ENCODE assay signal across 28 mouse cellular contexts in genomic region chrX:57187301-57187700, GRCm38 (mm10). TPM values are rescaled to one million over a fixed set of nuclear protein-coding genes. Genes with fewer than 3 reads are reported as not detected.
"Had no signal": no experiment of that assay in that cellular context is flagged by ENCODE, and none has a peak within 500 bp of the region (broad histone marks: within the 10 kb centered on the region; RNA-seq: fewer than 3 reads in every experiment).

No protein-coding gene starts in this region.

- H3K4me1 ChIP-seq: kidney, embryonic 15.5 days; megakaryocyte, embryonic 14.5 days; midbrain, embryonic 10.5 days; midbrain, embryonic 13.5 days; stomach, embryonic 15.5 days had no signal

- H3K4me2 ChIP-seq: kidney, embryonic 15.5 days; liver, embryonic 11.5 days; lung, embryonic 14.5 days; midbrain, embryonic 13.5 days; stomach, embryonic 15.5 days had no signal

- DNase-seq: kidney, adult 8-10 months; kidney, postnatal 10 days; kidney, postnatal 36 days; layer of hippocampus, postnatal 36 days; liver, postnatal 0 days; lung, embryonic 14.5 days; lung, postnatal 36 days; thymus, postnatal 36 days had no signal

- ATAC-seq: liver, postnatal 0 days; lung, postnatal 0 days; midbrain, embryonic 13.5 days; midbrain, embryonic 16.5 days had no signal

- H3K4me3 ChIP-seq: kidney, embryonic 15.5 days; left cerebral cortex, adult 2 months; megakaryocyte, embryonic 14.5 days; midbrain, embryonic 10.5 days; midbrain, embryonic 13.5 days; myocyte; stomach, embryonic 15.5 days had no signal

- H3K36me3 ChIP-seq: kidney, embryonic 15.5 days; midbrain, embryonic 10.5 days; midbrain, embryonic 13.5 days; stomach, embryonic 15.5 days had no signal

- H3K9me3 ChIP-seq: kidney, embryonic 15.5 days; megakaryocyte, embryonic 14.5 days; midbrain, embryonic 10.5 days; midbrain, embryonic 13.5 days; stomach, embryonic 15.5 days had no signal

- H3K27me3 ChIP-seq: kidney, embryonic 15.5 days; midbrain, embryonic 13.5 days; stomach, embryonic 15.5 days had no signal

- H3K9ac ChIP-seq: kidney, embryonic 15.5 days; liver, embryonic 14.5 days; liver, postnatal 0 days; lung, embryonic 14.5 days; midbrain, embryonic 13.5 days; stomach, embryonic 15.5 days had no signal

- H3K27ac ChIP-seq: kidney, embryonic 15.5 days; left cerebral cortex, adult 2 months; liver, embryonic 14.5 days; midbrain, embryonic 10.5 days; midbrain, embryonic 13.5 days; stomach, embryonic 15.5 days had no signal

RNA-seq across cellular contexts. Expression of gene Cd40lg, which starts 24.6 kb away (rescaled TPM):
- total RNA-seq: layer of hippocampus, adult 8-10 months; layer of hippocampus, postnatal 10 days; layer of hippocampus, postnatal 36 days; left cerebral cortex, adult 2 months; left cerebral cortex, postnatal 10 days; left cerebral cortex, postnatal 36 days; monocyte, adult 5-6 weeks had no signal
- polyA plus RNA-seq: kidney, embryonic 15.5 days; limb, embryonic 11.5 days; limb, embryonic 14.5 days; liver, embryonic 11.5 days; liver, embryonic 14.5 days; liver, postnatal 0 days; lung, embryonic 14.5 days; lung, postnatal 0 days; midbrain, embryonic 10.5 days; midbrain, embryonic 13.5 days; midbrain, embryonic 16.5 days; myocyte; neural tube, embryonic 11.5 days; neural tube, embryonic 14.5 days; stomach, embryonic 15.5 days had no signal
